Mouse (Mus musculus): Measurements from ENCODE around the gene Mdm1. TPM values are rescaled to one million over a fixed set of nuclear protein-coding genes. Genes with fewer than 3 reads are reported as not detected.

Gene Mdm1
- total RNA-seq (2021) = 10 to 100 TPM; 15.5 to 17.8 TPM
- long read RNA-seq, experiment 1, partial matches to known transcripts = 1 of 11 reads
- long read RNA-seq, experiment 1, other reads (novel, unspliced or antisense) = 2 of 11 reads
- long read RNA-seq, experiment 2, partial matches to known transcripts = 0 of 4 reads
- long read RNA-seq, experiment 2, other reads (novel, unspliced or antisense) = 1 of 4 reads

- peak; percentile 98 for DNase-seq
These were observed at the start of gene Mdm1 for GRCm38 (mm10) chr10:118141018-118141883. TSS of gene Mdm1 (plus strand) at chr10:118141811.

- no peak for DNase-seq
These were observed 48.9 kb upstream of the Mdm1 start for GRCm38 (mm10) chr10:118092745-118093144.

GRCm38 (mm10) chr10:118093728-118094127 lies 47.9 kb upstream of the Mdm1 start:
- no peak for DNase-seq

DNA sequence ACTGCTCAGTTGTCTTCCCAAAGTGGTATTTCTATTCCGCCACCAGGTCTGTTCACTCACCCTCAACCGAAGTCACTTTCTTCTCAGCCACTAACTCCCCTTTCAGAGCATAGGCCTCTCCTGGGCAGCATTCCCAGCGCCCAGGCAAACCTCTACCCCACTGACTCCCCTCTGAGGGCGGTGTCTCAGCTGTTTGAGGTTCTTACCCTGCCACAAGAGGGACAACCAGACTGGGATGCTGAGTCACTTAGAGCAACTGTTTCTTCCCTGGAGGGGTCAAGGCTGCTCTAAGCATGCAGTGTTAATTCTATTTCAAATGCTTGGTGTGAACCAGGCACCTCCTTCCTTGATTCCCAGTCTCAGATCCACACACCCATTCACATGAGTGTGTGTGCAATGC lies 46.8 kb upstream of the Mdm1 start:
- no peak for DNase-seq

DNA sequence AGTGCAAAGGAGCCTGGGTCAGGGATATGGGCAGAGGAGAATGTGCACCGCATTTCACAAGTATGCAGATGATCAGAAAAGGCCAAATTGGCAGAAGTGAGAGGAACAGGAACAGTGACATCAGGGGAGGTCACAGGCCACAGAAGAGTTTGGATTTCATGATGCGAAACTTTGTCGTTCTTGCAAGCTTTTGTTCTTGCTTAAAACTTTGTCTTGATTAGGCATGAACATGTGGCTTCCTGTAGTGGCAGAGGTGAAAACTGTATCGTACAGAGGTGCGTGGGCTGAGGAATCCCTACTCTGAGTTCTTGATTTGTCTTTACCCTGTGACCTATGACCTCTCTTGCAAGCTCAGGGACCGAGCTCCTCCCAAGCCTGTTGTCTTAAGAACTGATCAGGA lies 45.4 kb upstream of the Mdm1 start:
- DNase-seq = no peak

DNA sequence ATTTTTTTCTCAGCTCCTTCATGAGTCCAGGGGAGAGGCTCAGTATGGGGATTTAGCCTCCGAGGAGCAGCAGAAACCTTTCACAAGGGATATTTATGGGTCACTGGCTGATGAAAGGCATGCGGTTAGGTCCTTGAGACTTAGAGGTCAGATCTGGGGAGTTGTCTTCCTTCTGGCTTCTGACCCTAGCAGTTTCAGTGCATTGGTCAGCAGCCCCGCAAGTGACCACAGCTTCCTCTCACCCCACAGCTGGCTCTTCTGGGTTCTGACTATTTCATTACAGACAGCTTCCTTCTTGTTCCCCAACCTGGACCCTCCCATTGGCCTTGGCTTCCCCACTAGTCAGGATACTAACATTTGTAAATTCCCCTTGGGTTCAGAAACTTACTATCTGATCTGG lies 43.7 kb upstream of the Mdm1 start:
- DNase-seq = no peak

- DNase-seq = no peak
These were observed 41.0 kb upstream of the Mdm1 start for GRCm38 (mm10) chr10:118100570-118100969.

GRCm38 (mm10) chr10:118101056-118101455 lies 40.6 kb upstream of the Mdm1 start:
- DNase-seq = no peak

DNA sequence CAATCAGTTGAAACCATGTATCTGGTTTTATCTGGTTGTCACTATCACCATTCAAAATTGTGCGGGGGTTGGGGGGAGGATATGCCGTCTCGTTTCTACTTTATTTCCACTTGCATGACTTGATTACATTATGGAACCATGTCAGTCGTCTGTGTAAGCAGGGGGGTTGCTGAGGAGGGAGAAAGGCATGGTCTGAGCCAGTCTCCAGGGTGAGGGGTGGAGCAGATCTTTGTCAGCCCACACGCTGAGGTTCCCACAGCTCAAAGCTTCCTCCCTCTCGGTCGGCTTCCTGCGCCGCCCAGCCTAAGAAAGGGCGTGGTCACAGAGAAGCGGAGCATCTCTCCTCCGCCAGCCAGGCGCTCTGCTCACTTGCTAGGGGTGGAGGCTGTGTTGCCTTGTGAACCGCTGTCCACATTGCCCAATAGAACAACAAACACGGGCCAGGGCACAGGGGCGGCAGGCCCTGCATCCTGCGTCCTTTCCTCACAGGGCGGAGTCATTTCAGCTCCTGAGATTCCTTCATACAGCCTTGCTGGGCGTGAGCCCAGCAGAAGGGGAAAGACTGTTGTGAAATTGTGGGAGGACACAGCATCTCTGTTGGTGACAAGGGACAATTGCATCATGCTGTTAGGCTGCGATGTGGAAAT lies 38.5 kb upstream of the Mdm1 start:
- DNase-seq = peak; percentile 86

DNA sequence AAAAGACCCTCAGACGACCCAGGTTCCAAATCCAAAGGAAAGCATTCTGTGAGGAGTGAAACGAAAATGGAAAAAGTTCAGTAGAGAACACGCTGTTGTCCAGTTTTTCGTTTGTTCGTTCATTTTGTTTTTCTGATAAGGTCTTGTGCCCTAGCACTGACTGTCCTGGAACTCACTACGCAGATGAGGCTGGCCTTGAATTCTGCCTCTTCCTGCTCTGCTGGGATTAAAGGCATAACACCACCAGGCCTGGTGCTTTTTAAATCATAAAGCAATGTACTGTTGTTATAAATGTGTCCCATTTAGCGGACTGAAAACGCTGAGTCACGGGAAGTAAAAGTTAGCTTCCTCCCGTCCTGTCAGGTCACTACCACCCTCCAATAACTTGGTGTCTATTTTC lies 37.7 kb upstream of the Mdm1 start:
- DNase-seq = no peak

DNA sequence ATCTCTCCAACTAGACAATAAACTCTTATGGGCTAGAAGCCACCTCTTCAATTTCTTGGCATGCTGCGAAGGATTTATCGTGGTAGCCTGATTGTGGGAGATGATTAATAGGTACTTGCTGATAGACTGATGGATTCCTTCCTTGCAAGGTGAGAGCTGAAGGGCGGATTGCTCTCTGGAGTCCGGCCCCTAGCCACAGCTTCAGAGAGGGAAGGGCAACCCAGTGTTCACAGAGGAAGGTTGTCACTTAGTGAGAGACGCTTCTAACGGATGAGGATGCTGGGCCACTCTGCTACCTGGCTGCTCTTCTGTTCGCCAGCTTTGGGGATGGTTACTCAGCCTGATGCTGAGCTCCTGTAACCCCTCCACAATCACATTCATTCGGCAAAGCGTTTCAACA lies 34.6 kb upstream of the Mdm1 start:
- no peak for DNase-seq

GRCm38 (mm10) chr10:118110006-118110920 lies 31.3 kb upstream of the Mdm1 start:
- peak; percentile 58 for DNase-seq

DNA sequence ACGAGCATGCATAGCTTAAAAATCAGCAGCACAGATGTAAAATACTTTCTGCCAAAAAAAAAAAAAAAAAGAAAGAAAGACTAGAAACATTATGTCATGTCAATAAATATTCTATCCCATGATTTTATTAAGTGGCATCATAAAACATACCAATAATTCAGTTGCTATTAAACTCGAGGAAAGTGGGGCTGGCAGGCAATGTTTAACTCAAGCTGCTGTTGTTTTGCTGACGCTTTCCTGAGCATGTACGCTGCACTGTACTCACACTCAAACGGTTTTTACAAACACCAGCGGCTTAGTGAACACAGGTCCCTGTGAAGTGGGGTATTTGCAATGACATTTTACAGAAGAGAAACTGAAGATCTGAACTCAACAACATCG lies 30.7 kb upstream of the Mdm1 start:
- no peak for DNase-seq

DNA sequence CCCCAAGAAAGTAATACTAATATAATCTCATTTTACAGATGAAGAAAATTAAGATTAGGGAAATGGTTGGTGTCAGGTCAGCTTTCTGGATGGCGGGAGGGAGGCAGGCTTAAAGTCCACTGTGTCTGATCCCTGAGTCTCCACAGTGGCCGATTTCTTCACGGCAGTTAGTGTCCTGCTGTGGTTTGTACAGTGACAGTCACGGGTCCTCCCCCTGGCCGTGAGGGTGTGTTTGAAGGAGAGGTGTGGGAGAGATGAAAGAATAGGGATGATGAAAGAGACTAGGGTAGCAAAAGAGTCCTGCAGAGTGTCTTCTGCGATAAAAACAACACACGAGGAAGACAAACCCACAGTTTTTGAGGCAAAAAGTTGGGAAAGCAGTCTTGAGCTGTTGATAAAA lies 30.0 kb upstream of the Mdm1 start:
- no peak for DNase-seq

DNA sequence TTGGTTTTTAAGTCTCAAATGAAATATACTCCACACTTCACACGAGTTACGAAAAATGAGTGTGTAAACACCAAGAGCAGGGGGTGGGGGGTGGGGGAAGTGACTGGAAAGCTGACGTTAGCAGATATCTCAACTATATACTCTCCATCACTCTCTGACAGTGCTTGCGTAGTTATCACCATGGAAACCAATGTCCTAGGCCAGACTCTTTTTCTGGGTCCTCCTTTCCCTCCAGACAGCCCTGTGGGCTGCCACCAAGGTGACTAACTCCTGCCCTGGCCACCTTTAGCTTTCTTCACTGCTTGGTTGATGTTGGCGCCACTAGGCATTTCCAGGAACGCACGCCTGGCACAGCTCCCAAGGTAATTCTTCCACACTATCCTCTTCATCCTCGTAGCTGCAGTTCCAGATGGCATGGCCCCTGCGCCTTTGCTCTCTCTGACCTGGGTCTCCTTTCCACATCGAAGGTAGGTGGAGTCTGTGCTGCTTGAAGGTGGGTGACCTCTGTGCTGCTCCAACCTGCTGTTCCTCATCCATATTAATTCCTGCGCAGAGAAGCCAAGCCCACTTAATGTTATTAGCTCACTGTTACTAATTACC lies 29.2 kb upstream of the Mdm1 start:
- DNase-seq = peak; percentile 28

- DNase-seq = peak; percentile 29
These were observed 28.3 kb upstream of the Mdm1 start for GRCm38 (mm10) chr10:118113256-118113682.

DNA sequence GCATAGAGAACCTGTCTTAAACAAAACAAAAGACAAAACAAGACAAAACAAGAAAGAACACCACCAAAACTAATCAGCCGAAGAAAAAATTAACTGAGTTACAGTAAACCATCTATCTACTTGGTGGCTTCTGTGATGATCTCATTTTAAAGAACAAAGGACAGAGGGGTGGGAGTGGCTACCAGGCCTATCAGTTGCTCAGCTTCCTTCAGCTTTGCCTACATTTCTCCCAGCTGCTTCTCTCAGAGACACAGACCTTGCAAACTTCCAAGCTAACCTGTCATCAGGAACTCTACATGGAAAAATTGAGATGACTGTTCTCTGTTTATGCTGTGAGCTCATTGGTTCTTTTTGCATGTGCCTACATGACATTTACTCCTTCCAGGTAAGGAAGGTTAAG lies 27.3 kb upstream of the Mdm1 start:
- no peak for DNase-seq

DNA sequence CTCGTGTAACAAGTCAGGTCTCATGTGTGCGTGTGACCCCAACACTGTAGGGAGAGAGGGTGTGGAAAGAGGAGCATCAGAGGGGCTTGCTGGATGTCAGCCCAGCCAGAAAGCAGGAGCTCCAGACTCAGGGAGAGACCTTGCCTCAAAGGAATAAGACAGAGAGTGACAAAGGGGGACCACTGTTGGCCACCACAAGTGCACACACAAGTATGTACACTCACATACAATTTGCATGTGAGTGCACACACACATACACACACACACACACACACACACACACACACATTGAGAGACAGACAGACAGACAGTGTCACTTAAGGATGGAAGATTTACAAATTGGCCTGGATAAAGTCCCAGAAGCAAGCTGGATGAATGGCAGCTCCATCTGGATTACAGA lies 25.2 kb upstream of the Mdm1 start:
- no peak for DNase-seq

GRCm38 (mm10) chr10:118121047-118121936 lies 20.3 kb upstream of the Mdm1 start:
- DNase-seq = no peak

GRCm38 (mm10) chr10:118121937-118122285 lies 19.7 kb upstream of the Mdm1 start:
- DNase-seq = no peak
